Mouse (Mus musculus): ENCODE results near the gene Morc1.
A peak's percentile ranks its signal among the peaks of the same experiment; 100 is the strongest.

Gene Morc1

GRCm38 (mm10) chr16:48474896-48475802 is 44.1 kb downstream of the Morc1 start:
- no peak for DNase-seq (ENCODE audit: inconsistent ontology term)

- DNase-seq (ENCODE audit: inconsistent ontology term), result no peak
Observed at GRCm38 (mm10) chr16:48479266-48479848, 48.3 kb downstream of the Morc1 start.

- no peak for DNase-seq (ENCODE audit: inconsistent ontology term)
Observed at GRCm38 (mm10) chr16:48516776-48517499, 85.9 kb downstream of the Morc1 start.

GRCm38 (mm10) chr16:48519569-48519968 is 88.5 kb downstream of the Morc1 start:
- no peak for DNase-seq (ENCODE audit: inconsistent ontology term)

- DNase-seq (ENCODE audit: inconsistent ontology term), result no peak
Observed at GRCm38 (mm10) chr16:48537108-48537507, 106.1 kb downstream of the Morc1 start.

- no peak for DNase-seq (ENCODE audit: inconsistent ontology term)
Observed at GRCm38 (mm10) chr16:48562290-48563080, 131.4 kb downstream of the Morc1 start.

- DNase-seq (ENCODE audit: inconsistent ontology term), result peak; percentile 42
Observed at GRCm38 (mm10) chr16:48570354-48570753, 139.3 kb downstream of the Morc1 start.

- DNase-seq (ENCODE audit: inconsistent ontology term), result no peak
Observed at GRCm38 (mm10) chr16:48574072-48574471, 143.0 kb downstream of the Morc1 start.

- no peak for DNase-seq (ENCODE audit: inconsistent ontology term)
Observed at GRCm38 (mm10) chr16:48574499-48574898, 143.5 kb downstream of the Morc1 start.

- no peak for DNase-seq (ENCODE audit: inconsistent ontology term)
Observed at GRCm38 (mm10) chr16:48585369-48585768, 154.3 kb downstream of the Morc1 start.

GRCm38 (mm10) chr16:48594457-48594856 is 163.4 kb downstream of the Morc1 start:
- DNase-seq (ENCODE audit: inconsistent ontology term), result no peak

- no peak for DNase-seq (ENCODE audit: inconsistent ontology term)
Observed at GRCm38 (mm10) chr16:48595216-48595615, 164.2 kb downstream of the Morc1 start.

GRCm38 (mm10) chr16:48603735-48604211 is 172.7 kb downstream of the Morc1 start:
- DNase-seq (ENCODE audit: inconsistent ontology term), result no peak

- no peak for DNase-seq (ENCODE audit: inconsistent ontology term)
Observed at GRCm38 (mm10) chr16:48606476-48607038, 175.5 kb downstream of the Morc1 start.

GRCm38 (mm10) chr16:48608224-48608623 is 177.2 kb downstream of the Morc1 start:
- no peak for DNase-seq (ENCODE audit: inconsistent ontology term)

- no peak for DNase-seq (ENCODE audit: inconsistent ontology term)
Observed at GRCm38 (mm10) chr16:48610866-48611265, 179.8 kb downstream of the Morc1 start.

- DNase-seq (ENCODE audit: inconsistent ontology term), result no peak
Observed at GRCm38 (mm10) chr16:48611436-48611835, 180.4 kb downstream of the Morc1 start.

- no peak for DNase-seq (ENCODE audit: inconsistent ontology term)
Observed at GRCm38 (mm10) chr16:48613783-48614182, 182.7 kb downstream of the Morc1 start.

GRCm38 (mm10) chr16:48620510-48620909 is 189.5 kb downstream of the Morc1 start:
- DNase-seq (ENCODE audit: inconsistent ontology term), result no peak

- no peak for DNase-seq (ENCODE audit: inconsistent ontology term)
Observed at GRCm38 (mm10) chr16:48621019-48621418, 190.0 kb downstream of the Morc1 start.

- no peak for DNase-seq (ENCODE audit: inconsistent ontology term)
Observed at GRCm38 (mm10) chr16:48623447-48623846, 192.4 kb downstream of the Morc1 start.
